Mouse (Mus musculus) MEL (cell line): Measurements from ENCODE around the gene Spz1.

ENCODE experiments used
- BHLHE40 ChIP-seq: IDR thresholded peaks from 2 replicates; pipeline ENCODE4 v1.6.1; 2012; ENCODE audit warnings: low read depth, mild to moderate bottlenecking, inconsistent platforms, low read length, improper control_type of control experiment, borderline replicate concordance
- CHD1 ChIP-seq: IDR thresholded peaks from 2 replicates; pipeline ENCODE4 v1.6.1; 2012; ENCODE audit warnings: low read depth, mild to moderate bottlenecking, inconsistent platforms, low read length, improper control_type of control experiment
- CTCF ChIP-seq, 3 experiments: IDR thresholded peaks in 2 of 3; conservative IDR thresholded peaks in 1 of 3; 2 replicates each; pipeline ENCODE4 v1.5.1; 2011 to 2012; ENCODE audit warnings: low read length in 3 of 3, low read depth in 2 of 3, mild to moderate bottlenecking in 2 of 3, improper control_type of control experiment in 1 of 3, inconsistent platforms in 1 of 3, mixed read lengths in 1 of 3, moderate library complexity in 1 of 3; ENCODE audit not compliant: control insufficient read depth in 1 of 3, insufficient read depth in 1 of 3, poor library complexity in 1 of 3, severe bottlenecking in 1 of 3
- ELF1 ChIP-seq: IDR thresholded peaks from 2 replicates; pipeline ENCODE4 v1.6.1; 2014; ENCODE audit warnings: low read depth, mild to moderate bottlenecking, inconsistent platforms, low read length, improper control_type of control experiment, moderate library complexity
- MXI1 ChIP-seq: IDR thresholded peaks from 2 replicates; pipeline ENCODE4 v1.6.1; 2011; ENCODE audit warnings: mild to moderate bottlenecking, low read depth, low read length, improper control_type of control experiment
- MYB ChIP-seq: IDR thresholded peaks from 2 replicates; pipeline ENCODE4 v1.6.1; 2011; ENCODE audit warnings: mild to moderate bottlenecking, low read depth, low read length, improper control_type of control experiment
- ZKSCAN1 ChIP-seq: IDR thresholded peaks from 2 replicates; pipeline ENCODE4 v1.6.1; 2012; ENCODE audit warnings: low read depth, mild to moderate bottlenecking, inconsistent platforms, low read length, improper control_type of control experiment, moderate library complexity

DNA sequence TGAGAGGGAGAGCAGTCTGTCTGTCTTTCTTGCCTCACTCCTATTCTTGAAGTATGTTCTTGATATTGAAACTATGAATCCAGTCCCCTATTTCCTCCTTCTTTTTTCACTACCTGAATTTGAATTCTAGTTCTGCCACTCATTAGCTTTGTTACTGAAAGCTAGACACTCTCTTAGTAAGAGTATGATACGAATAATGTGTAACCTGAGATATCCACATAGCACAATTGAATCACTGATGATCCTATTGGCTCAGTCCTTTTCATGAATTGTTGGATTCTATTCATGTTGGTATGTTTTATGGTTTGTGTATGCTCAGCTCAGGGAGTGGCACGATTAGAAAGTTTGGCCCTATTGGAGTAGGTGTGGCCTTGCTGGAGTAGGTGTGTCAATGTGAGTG is 43.8 kb downstream of the Spz1 start:
- no peak for TF ChIP-seq CTCF (IDR thresholded peaks at IDR 0.05 in 2 of 3, conservative IDR thresholded peaks at IDR 0.05 in 1 of 3; ENCODE audit: control insufficient read depth in 1 of 3, insufficient read depth in 1 of 3, low read depth in 2 of 3, low read length in 3 of 3, poor library complexity in 1 of 3, severe bottlenecking in 1 of 3)
- TF ChIP-seq MYB: no peak
- TF ChIP-seq BHLHE40: no peak
- TF ChIP-seq ELF1: no peak
- TF ChIP-seq MXI1: no peak
- no peak for TF ChIP-seq ZKSCAN1
- TF ChIP-seq CHD1: no peak
